Mouse (Mus musculus) kidney, postnatal 14 days (tissue): Measurements from ENCODE around the gene Igsf8.
A peak's percentile ranks its signal among the peaks of the same experiment; 100 is the strongest.

ENCODE experiments used
- DNase-seq: peaks from one replicate; pipeline ENCODE4 v3.0.0; 2022; ENCODE audit warnings: mixed read lengths

The Igsf8 gene

DNA sequence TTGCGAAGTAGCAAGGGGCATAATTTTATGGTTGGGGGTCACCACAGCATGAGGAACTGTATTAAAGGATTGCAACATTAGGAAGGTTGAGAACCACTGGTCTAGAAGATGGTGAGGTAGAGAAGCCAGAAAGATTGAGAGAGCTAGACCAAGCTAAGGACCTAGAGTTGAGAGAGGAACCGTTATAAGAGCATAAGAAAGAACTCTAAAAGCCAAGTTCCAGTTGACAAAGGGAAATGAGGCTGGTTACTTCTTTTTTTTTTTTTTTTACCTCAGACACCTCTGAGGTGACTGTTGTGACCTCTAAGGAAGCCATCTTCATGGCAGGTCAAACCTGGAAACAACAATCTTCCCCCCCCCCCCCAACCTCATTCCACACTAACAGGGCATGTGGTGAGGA is 43.7 kb downstream of the Igsf8 start:
- DNase-seq, result no peak

DNA sequence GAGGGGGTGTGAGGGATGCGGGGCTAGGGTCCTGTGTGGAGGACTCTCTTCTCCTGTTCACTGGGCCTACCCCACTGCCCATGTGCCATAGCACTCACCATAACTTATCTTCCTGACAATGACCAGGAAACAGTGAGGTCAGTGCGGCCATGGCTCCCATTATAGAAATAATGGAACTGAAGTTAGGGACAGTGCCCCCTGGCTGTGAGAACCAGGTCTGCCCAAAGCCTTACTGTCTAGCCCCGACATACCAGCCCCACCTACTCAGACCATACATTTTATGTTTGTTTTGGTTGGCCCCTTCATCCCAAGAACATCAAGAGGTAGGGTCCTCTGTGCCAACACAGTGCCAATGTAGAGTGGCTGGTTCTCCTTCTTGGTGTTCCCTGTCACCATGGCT is 44.2 kb downstream of the Igsf8 start:
- DNase-seq, result no peak

DNA sequence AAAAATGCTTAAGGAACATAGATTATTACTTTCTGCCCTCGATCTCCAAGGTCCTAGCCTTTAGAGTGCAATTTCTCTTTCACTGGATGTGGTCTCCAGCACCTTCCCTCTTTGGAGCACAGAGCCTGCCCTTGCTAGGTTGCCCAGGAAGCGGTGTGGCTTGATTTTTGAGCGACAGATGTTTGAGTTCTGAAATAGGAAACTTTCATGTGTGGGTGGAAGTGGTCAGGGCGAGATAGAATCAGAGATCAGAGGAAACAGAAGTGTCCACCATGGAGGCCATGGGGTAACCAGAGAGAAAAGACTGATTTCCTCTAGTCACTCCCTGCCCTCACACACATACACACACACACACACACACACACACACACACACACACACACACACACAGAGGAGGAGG is 44.8 kb downstream of the Igsf8 start:
- DNase-seq, result no peak

DNA sequence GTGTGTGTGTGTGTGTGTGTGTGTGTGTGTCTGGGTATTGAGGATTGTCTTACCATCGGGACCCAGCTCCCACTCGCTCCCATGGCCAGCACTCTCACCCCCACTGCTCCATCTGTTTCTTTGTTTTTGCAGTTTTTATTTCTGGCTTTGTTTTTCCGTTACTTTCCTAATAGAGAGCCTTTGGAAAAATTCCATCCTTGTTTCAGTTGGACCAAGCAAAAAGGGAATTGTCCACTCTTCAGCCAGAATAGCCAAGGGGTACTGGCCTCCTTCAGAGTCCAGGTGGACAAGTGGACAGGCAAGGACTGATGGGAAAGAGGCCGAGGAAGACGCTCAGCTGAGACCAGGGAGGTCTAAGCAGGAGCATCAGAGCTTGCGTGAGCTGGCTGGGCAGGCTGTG is 45.4 kb downstream of the Igsf8 start:
- no peak for DNase-seq

DNA sequence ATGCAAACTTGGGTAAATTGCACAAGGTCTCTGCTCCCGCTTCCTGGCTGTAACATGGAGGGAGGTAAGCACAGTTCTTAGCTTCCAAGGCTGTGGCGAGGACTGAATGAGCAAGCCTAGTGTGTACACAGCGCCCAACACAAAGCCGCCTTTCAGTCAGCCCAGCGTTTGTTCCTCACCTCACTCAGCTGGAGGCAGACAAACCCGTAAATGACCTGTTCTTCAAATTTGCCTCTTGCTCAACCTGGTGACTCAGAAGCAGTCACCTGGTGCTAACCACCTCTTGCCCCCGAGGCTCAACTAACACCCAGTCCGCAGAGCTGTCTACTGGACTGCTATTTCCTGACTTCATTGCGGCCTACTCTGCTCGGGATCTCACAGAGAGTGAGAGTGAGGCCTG is 46.5 kb downstream of the Igsf8 start:
- no peak for DNase-seq

DNA sequence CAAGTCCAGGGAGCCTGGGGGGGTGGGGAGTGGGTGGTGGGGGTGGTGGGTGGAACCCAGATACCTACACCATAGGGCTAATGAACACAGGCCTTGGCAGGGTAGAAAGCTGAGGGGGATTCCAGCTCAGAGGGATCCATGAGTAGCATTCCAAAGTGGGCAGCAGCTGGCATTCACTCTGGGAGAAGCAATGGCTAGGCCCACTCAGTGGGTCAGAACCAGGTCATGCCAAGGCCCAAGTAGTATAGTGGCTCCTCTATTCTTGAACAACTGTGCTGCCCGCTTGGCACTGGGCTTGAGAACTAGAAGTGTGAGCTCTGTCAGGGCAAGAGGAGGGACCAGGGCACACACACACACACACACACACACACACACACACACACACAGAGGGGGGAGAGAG is 47.0 kb downstream of the Igsf8 start:
- no peak for DNase-seq

DNA sequence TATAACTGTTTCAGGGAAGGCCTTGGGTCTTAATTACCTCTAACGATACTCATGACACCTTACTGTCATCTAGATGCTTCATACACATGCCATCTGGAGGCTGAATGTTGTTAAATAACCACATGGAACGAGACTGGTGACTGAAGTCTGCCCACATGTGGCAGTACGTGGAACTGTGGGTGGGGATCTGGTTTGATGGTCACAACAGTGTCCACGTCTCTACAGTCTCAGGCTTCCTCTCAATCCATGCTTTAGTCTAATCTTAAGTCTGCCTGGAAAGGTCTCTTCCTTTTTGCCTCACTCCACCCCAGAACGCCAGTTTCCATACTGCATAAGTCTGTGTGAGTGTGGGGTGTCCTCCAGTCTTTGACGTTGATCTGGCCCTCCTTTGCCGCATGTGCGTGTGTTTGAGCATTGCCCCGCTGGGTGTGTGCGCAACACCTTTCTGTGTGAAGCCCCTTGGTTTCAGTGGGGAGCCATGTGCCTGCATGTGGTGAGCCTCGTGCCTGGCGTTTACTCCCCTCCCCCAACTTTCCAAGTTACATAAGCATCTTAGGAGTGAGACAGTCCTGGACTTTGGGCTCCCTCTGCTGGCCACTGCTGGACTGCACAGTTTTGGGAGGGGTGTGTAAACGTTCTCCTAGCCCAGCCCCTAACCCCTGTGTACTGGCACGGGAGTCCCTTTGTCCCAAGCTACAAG is 48.4 kb downstream of the Igsf8 start:
- peak; percentile 94 for DNase-seq

DNA sequence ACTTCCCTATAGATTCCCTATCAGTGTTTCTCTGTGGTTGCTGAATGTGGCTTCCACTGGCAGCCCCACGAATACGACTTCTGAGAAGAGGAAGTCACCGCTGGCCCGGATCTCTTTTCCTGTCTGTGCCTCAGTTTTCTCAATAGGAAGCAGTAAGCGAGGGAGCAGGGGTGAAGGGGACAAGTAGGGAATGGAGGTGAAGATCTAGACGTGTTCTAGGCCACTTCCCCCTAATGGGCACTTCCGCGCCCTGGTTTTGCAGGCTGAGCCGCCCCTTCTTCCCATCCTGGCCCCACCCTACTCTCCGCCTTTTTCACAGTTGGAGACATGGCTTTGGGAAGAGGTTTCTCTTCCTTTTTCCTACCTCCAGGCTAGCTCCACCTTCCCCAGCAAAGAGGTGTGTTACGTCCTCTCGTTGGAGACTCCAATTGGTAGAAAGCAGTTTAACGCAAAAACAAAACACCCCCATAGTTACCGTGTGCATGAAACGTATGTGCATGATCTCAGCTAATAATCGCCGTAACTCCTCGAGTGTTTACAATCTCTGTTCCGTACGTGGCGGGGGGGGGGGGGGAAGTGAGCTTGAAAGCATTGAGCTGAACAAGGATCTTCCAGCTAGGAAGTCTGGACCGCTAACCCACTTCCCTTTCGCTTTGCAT is 49.9 kb downstream of the Igsf8 start:
- DNase-seq, result peak; percentile 78

DNA sequence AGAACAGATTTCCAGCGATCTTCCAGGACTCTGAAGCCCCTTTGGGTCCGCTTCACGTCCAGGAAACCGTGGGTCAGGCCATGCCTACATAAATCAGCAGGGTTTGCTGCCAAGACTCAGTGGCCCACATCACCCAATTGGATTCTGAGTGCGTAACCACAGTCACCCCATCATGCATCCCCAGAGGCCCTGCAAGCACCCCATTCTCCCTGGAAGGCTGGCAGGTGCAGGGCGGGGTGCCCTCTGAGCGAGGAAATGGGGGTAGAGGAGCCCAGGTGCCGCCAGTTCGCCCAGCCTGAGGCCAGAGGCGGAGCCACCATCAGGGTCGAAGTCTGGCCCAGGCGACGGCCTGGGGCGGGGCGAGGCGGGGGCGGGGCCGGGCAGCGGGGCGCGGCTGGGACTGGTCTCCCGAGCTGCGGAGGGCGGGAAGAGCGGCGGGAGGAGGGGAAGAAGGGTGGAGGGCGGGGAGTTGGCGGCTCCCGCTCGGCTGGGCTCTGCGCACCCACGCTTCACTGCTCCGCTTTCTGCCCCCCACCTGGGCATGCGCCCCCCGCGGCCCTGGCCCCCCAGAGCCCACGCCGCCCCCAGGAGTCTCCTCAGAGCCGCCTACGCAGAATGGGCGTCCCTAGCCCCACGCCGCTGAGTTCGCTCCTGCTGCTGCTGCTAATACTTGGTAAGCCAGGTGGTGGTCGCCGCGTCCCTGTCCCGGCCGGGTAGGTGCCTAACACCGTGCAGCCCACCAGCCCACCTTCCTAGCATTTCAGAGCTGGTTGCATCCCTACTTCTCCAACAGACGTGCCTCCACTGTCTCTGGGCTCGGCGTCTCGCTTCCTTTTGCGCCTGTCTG is 50.7 kb downstream of the Igsf8 start:
- DNase-seq, result peak; percentile 95

DNA sequence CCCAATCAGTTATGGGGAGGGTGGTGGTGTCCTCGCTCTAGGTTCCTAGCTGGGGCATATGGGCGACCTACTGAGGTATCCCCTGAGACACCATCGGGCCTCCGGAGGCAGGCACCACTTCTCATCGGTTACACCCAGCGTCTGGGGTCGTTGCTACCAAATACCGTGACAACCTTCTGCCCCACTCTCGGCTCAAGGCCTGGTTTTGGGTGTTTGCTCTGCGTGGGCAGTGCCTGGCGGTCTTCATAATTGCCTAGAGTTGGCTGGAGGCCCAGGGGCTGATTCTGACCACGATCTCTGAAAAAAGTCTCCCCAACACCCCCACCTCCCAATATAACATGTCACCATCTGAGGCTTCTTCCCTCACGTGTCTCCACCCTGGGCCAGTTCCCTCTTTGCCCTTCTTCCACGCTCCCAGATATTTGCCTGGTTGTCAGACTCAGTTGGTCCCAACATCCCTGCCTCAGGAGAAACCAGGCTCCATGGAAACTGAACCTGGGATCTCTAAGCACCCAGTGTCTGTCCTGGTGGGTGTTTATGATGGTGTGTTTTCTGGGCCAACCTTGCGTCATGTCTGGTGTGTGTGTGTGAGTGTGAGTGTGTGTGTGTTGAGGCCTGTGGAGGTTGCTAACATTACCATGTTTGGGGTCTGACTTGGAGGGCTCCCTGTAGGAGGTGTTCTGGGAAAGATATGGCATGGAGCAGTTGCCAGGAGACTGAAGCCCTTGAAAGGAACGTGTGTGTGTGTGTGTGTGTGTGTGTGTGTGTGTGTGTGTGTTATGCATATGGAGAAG is 51.5 kb downstream of the Igsf8 start:
- DNase-seq, result peak; percentile 36

DNA sequence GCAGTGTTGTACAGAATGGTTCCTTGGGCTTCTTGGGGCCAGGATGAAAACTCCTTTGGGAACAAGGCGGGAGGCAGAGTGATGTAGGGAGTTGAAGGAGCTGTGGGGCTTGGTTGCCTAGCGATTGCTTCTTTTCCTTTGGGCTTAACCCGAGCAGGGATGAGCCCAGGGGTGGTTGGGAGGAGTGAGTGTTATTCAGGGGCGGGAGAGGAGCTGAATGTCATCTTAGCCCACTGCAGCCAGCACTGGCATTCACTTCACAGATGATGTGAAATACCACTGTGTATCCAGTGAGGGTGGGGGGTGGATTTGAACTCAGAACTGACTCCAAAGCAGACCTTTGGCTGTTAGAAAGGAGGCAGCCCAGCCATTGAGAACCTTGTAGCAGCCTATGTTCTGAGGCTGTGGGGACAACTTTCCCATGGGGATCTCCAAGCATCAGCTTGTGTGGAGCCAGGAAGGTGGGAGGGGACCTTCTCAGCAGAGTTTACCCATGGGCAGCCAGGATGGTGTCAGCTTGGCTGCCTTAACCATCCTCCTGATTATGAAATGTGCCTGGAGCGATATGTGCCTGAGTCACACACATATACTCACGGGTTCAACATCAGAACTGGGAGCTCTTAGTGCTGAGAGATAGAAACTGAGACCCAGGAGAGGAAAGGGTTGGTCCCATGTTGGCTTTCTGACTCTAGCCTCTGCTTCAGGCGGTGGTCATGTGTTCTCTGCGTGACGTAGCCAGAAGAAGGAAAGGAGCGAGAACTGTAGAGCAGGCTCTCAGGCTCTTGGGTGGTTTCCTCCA is 52.4 kb downstream of the Igsf8 start:
- no peak for DNase-seq

DNA sequence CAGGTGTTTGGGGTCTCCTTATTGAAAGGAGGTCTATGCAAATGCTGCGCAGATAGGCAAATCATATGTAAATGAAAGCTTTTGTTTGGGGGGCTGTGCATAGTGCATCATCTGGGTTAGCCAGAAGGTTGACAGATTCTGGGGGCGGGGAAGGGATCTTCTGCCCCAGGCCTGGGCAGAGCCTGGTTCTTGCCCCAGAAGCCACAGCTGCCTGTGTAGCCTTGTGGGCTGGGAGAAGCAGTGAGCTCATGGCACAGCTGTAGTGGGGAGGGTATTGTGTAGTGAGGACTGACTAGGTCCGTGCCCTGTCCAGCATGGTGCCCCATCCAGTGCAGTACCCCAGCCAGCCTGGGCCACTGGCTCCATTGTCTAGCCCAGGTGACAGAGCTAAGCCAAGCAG is 53.5 kb downstream of the Igsf8 start:
- no peak for DNase-seq

DNA sequence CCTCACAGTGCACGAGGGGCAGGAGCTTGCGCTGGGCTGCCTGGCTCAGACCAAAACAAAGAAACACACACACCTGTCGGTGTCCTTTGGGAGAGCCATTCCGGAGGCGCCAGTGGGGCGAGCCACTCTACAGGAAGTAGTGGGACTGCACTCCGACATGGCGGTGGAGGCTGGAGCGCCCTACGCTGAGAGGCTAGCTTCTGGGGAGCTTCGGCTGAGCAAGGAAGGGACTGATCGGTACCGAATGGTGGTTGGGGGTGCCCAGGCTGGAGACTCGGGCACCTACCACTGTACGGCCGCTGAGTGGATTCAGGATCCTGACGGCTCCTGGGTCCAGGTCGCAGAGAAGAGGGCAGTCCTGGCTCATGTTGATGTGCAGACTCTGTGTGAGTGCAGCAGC is 56.0 kb downstream of the Igsf8 start:
- no peak for DNase-seq

DNA sequence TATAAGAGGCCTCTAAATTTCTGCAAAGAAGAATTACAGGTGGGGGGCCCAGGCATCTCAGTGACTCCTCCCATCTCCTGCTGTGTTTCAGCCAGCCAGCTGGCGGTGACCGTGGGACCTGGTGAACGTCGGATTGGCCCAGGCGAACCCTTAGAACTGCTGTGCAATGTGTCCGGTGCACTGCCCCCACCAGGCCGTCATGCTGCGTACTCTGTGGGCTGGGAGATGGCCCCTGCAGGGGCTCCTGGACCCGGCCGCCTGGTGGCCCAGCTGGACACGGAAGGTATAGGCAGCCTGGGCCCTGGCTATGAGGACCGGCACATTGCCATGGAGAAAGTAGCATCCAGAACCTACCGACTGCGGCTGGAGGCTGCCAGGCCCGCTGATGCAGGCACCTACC is 56.5 kb downstream of the Igsf8 start:
- DNase-seq, result no peak

DNA sequence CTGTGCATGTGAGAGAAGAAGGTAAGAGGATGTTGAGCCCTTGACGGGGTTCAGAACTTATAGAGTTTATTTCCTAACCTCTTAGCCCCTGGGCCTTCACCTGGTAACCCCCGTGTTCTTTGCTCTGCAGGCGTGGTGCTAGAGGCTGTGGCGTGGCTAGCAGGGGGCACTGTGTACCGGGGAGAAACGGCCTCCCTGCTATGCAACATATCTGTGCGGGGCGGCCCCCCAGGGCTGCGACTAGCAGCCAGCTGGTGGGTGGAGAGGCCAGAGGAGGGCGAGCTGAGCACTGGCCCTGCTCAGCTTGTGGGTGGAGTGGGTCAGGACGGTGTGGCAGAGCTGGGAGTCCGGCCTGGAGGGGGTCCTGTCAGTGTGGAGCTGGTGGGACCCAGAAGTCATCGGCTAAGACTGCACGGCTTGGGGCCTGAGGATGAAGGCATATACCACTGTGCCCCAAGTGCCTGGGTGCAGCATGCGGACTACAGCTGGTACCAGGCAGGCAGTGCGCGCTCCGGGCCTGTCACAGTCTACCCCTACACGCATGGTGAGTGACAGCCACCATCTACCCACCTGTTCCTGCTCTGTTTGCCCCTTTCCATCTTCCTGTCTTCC is 57.1 kb downstream of the Igsf8 start:
- DNase-seq, result no peak

DNA sequence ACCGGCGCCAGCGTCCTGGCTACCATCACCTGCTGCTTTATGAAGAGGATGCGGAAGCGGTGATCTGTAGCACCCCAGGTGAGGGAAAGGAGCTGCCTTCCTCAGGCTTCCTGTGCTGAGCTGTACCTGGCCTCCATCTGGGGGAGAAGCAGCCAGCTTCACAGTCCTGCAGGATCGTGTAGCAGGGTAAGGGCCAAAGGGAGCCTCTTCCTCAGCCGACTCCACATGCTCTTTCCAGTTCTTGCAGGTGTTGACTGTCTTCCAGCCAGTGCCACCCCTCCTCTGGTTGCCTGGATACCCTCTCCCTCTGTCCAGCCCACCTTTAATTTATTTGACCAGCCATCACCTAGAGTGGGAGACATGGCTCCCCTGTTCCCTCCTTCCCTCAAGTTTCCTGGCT is 57.9 kb downstream of the Igsf8 start:
- no peak for DNase-seq

DNA sequence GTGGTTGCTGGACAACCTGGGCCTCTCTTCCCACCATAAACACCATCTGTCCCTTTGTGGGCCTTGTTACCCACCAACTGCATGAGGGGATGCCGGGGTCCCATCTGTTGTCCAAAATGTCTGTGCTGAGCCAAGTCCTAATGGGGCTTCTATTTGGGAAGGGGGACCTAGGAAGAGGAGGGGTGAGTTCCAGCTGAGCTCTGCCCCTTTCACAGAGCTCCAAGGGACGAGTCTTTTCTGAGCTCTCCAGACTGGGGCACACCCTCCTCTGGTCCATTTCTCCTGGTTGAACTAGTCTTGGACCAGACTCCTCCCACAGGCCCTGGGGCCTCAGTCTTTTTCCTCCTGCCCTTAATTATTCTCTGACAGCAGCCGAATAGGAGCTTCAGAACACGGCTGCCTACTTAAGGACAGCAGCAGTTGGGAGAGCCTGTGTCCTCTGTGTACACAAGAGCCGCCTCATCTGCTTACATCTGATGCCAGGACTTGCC is 58.5 kb downstream of the Igsf8 start:
- no peak for DNase-seq

DNA sequence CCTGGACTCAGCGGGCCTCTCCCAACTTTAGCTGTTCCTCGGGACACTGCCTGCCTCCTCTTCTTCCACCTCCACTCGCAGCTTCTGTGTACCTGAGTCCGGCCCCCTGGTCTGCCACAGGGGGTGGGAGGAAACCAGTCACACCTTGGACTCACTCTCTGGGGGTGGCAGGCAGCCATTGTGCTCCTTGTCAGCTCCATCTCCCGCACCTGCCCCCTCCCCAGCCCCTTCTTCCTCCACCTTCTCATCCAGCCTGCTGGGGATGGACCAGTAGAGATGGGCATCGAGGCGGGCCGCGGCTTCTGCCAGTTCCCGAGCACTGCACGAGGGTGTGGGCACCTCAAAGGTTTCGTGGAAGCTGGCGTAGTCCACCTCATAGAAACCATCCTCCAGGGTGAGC is 61.3 kb downstream of the Igsf8 start:
- no peak for DNase-seq

DNA sequence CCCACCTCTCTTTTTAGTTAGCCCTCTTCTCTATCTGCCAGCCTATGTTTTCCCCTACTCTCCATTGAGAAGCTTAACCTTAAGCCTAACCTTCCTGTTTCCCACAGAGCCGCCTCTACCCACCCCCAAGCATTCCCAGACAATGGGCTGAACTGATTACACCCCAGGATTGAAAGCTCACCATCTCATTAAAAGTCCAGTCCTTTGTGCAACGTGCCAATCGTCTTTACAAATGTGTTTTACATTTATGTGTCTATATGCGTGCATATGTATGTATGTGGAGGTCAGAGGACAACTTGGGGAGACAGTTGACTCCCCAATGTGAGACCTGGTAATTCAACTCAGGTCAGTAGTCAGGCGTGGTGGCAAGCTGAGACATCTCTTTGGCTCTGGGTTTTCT is 61.9 kb downstream of the Igsf8 start:
- DNase-seq, result no peak

DNA sequence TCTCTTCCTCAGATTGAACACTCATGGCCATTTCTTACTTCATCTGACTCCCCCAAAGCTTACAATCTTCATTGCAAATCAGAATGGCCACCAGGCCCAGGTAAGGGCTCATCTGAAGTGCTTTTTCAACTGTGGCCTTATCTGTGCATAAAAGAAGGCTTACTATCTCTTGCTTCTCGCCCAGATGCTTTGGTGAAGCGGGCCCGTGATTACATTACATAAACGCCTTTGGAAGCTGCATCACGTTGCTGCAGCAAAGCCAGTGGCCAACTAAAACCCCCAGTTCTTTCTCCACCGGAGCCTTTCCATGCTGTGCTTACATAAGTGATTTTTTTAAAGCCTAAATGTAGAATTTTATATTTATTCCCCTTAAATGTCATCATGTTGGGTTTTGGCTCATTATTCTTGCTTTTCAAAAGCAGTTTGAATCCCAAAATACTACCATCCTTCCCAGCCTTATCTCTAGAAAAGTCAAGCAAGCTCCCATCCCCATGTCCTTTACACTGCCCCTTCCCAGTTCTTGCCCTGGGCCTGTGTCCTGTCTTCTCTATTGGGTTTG is 62.4 kb downstream of the Igsf8 start:
- no peak for DNase-seq

DNA sequence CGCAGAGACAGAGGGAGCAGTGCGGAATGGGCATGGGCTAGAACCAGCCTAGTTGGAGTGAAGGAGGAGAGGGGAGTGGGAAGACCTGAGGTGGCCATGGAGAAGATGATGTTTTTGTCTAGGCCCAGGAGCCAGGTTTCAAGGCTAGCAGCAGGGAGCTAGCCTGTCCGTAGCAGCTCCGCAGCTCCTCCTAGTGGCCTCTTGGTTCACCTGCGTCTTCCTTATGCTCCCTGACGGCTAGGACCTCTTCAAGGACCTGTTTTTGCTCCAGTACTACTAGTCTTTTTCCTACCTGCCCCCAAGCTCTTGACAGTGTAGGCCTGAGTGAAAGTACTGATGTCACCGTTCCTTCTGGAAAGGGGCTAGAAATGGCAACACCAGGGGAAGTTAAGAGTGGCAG is 63.3 kb downstream of the Igsf8 start:
- peak; percentile 79 for DNase-seq
